Mouse (Mus musculus) olfactory bulb, adult 2 months (tissue): ENCODE measurements around the gene Thsd1.

ENCODE experiments used
- CTCF ChIP-seq: fragments of 200-500 bp; IDR thresholded peaks from 2 replicates; pipeline ENCODE4 v1.5.1; 2012; ENCODE audit warnings: low read depth, mild to moderate bottlenecking, low read length, moderate library complexity; ENCODE audit not compliant: insufficient read depth
- POLR2A ChIP-seq: fragments of 200-500 bp; IDR thresholded peaks from 2 replicates; pipeline ENCODE4 v1.6.1; 2012; ENCODE audit warnings: mild to moderate bottlenecking, low read depth, low read length, moderate library complexity; ENCODE audit not compliant: insufficient read depth

DNA sequence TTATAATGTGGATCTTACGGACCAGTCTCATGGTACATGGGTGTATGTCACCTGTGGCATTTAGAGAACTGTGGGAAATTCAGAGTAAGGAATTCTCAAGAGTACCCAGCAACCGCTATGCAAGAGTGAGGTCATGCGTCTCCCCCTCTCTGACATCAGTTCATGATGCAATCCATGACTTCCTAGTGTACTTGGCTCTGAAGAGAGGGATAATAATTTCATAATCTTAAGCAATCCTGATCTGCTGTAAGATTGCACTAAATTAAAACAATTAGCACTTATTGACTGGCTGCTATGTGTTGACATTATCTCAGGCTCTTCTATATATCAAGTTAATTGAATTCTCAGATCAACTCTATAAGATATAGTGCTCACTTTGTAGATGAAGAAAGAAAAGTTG is 39.7 kb downstream of the Thsd1 start:
- TF ChIP-seq CTCF: no peak
- no peak for TF ChIP-seq POLR2A
